Mouse (Mus musculus) G1E (cell line): ENCODE results near the gene Zfp109. TPM values are rescaled to one million over a fixed set of nuclear protein-coding genes. Genes with fewer than 3 reads are reported as not detected.

Experiments
- ATAC-seq: 2 replicates; pipeline ENCODE4 v1.8.0; 2016; ENCODE audit warnings: mild to moderate bottlenecking; ENCODE audit not compliant: insufficient number of reproducible peaks, poor library complexity, low FRiP score, severe bottlenecking; ENCODE audit errors: extremely low read depth
- DNase-seq: peaks from one replicate; pipeline ENCODE4 v3.0.0; 2012; ENCODE audit warnings: low spot score
- H3K27me3 ChIP-seq: 2 replicates; pipeline ENCODE4 v1.6.1; 2012; ENCODE audit warnings: mild to moderate bottlenecking, low read length, inconsistent platforms; ENCODE audit not compliant: insufficient read depth
- H3K36me3 ChIP-seq: replicated peaks from 2 replicates; pipeline ENCODE3; 2012; ENCODE audit warnings: mild to moderate bottlenecking, inconsistent platforms
- H3K4me1 ChIP-seq: 2 replicates; pipeline ENCODE4 v1.6.1; 2012; ENCODE audit warnings: low read depth, low read length, inconsistent platforms, mixed read lengths; ENCODE audit not compliant: insufficient read depth
- H3K4me3 ChIP-seq: 2 replicates; pipeline ENCODE4 v1.5.1; 2012; ENCODE audit warnings: low read depth, mild to moderate bottlenecking, inconsistent platforms, low read length, moderate library complexity, mixed read lengths
- H3K9me3 ChIP-seq: replicated peaks from 2 replicates; pipeline ENCODE4 v1.6.1; 2012; ENCODE audit warnings: inconsistent platforms
- CTCF ChIP-seq: IDR thresholded peaks from 2 replicates; pipeline ENCODE4 v1.5.1; 2012; ENCODE audit warnings: low read depth, low read length, inconsistent platforms, mixed read lengths
- GATA1 ChIP-seq: IDR thresholded peaks from 2 replicates; pipeline ENCODE4 v1.6.1; 2012; ENCODE audit warnings: borderline replicate concordance, low read length, inconsistent platforms, mixed read lengths
- GATA2 ChIP-seq: IDR thresholded peaks from 2 replicates; pipeline ENCODE4 v1.6.1; 2012; ENCODE audit warnings: low read depth, low read length, inconsistent platforms, borderline replicate concordance
- POLR2AphosphoS5 ChIP-seq: IDR thresholded peaks from 2 replicates; pipeline ENCODE4 v1.6.1; 2012; ENCODE audit warnings: low read depth, low read length, inconsistent platforms; ENCODE audit not compliant: insufficient replicate concordance
- TAL1 ChIP-seq: conservative IDR thresholded peaks from 2 replicates; pipeline ENCODE4 v1.6.1; 2012; ENCODE audit warnings: low read depth, low read length, inconsistent platforms, mixed read lengths
- polyA plus RNA-seq: library from polyadenylated mRNA; stranded (reverse); fragments of >175 nt; gene quantifications from 2 replicates; pipeline ENCODE4 v1.2.3, GENCODE M21; 2012
- total RNA-seq, 2 experiments: library from RNA; stranded (forward) in 1 of 2; stranded (reverse) in 1 of 2; fragments of 200-1000 nt in 1 of 2; fragments of >200 nt in 1 of 2; fragmentation: Nextera tagmentation in 1 of 2; gene quantifications; 2 replicates each; pipeline ENCODE4 v1.2.3; 2014 to 2017

Gene Zfp109
- total and polyA plus RNA-seq, 3 experiments, result 0.25 to 1.7 (median 1.3) TPM

DNA sequence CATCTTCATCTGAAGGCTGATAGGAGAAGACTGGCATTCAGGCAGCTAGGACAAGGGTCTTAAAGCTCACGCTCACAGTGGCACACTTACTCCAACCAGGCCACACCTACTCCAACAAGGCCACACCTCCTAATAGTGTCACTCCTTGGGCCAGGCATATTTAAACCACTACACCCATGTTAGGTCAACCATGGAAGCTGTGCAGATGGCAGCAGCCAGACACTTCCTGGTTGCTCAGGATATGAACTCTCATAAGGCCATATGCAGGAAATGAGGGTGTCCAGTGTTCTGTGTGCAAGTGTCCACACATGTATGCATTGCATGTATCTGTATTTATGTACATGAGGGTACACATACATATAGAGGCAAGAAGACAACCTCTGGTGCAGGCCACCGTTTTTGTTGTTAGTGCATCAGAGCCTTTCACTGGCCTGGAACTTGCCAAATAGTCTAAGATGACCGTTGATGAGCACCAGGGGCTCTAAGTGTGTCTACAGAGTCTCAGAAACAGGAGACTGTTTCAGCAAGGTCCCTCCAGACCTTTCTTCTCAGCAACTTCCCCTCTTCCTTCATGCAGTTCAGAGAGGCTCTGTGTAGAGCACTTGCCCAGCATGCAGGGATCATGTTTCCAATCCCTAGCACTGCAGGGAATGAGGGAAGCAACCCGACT is 48.3 kb downstream of the Zfp109 start:
- no peaks in the 10 kb centered on the region for H3K4me1 ChIP-seq

DNA sequence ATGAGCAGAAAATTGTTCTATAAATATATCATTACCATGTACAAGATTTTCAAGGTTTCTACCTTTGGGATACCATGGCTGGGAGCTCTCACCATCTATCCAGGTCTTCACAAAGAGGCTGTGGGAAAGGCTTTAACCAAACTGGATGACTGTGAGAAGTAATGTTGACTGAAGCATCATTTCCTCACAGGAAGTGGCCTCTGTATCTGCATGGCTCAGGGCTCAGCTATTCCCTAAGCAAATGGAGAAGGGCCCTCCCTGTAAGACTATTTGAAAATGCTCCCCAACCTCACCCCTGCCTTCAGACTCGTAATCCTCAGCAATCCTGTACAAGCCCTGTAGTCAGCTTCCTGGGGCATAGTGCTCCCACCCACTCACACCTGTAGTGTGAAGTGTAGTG is 49.7 kb downstream of the Zfp109 start:
- no peaks in the 10 kb centered on the region for H3K9me3 ChIP-seq
- ATAC-seq (no peak), DNase-seq (no peak)
- H3K4me1 ChIP-seq, result no peaks in the 10 kb centered on the region
- no peak overlapping the region for H3K4me3 ChIP-seq
- H3K36me3 ChIP-seq, result no peaks in the 10 kb centered on the region
- TF ChIP-seq TAL1, result no peak
- H3K27me3 ChIP-seq, result no peaks in the 10 kb centered on the region

More for the DNA sequence above, 48.3 kb downstream of the Zfp109 start:
- Histone ChIP-seq H3K4me3 (no peak overlapping the region), H3K9me3 (no peaks in the 10 kb centered on the region), H3K27me3 (no peaks in the 10 kb centered on the region), H3K36me3 (no peaks in the 10 kb centered on the region)
- no peak for DNase-seq
- ATAC-seq, result no peak
- TF ChIP-seq GATA2 (no peak), CTCF (no peak), POLR2AphosphoS5 (no peak), GATA1 (no peak), TAL1 (no peak)

Other genes with a start within 250 kb of the Zfp109 start
- gene V1rd19, start 235.9 kb downstream of the Zfp109 start, total RNA-seq (2014; fragmentation: Nextera tagmentation), result not detected in 2 replicates
- 0.23 TPM in 1 of 2 replicates, not detected in the other for gene V1rd19, start 235.9 kb downstream of the Zfp109 start, total RNA-seq (2017)
- gene V1rd19, start 235.9 kb downstream of the Zfp109 start, polyA plus RNA-seq, result not detected in 2 replicates
- not detected in 2 replicates for gene Vmn1r183, start 184.3 kb downstream of the Zfp109 start, total RNA-seq (2014; fragmentation: Nextera tagmentation)
- gene Vmn1r183, start 184.3 kb downstream of the Zfp109 start, total RNA-seq (2017), result 0.06 and 0.11 TPM in 2 replicates
- gene Vmn1r183, start 184.3 kb downstream of the Zfp109 start, polyA plus RNA-seq, result not detected in 2 replicates
- 18.7 and 19.2 TPM in 2 replicates for gene Zfp180, start 155.6 kb downstream of the Zfp109 start, total RNA-seq (2014; fragmentation: Nextera tagmentation)
- 13.9 and 16.1 TPM in 2 replicates for gene Zfp180, start 155.6 kb downstream of the Zfp109 start, total RNA-seq (2017)
- 16.0 and 16.2 TPM in 2 replicates for gene Zfp180, start 155.6 kb downstream of the Zfp109 start, polyA plus RNA-seq
- gene Zfp112, start 125.2 kb downstream of the Zfp109 start, total RNA-seq (2014; fragmentation: Nextera tagmentation), result 1.0 TPM in 1 of 2 replicates, not detected in the other
- 0.22 and 0.46 TPM in 2 replicates for gene Zfp112, start 125.2 kb downstream of the Zfp109 start, total RNA-seq (2017)
- 0.05 and 0.11 TPM in 2 replicates for gene Zfp112, start 125.2 kb downstream of the Zfp109 start, polyA plus RNA-seq
- gene Zfp235, start 103.4 kb downstream of the Zfp109 start, total RNA-seq (2014; fragmentation: Nextera tagmentation), result 12.7 and 16.6 TPM in 2 replicates
- 6.6 and 7.9 TPM in 2 replicates for gene Zfp235, start 103.4 kb downstream of the Zfp109 start, total RNA-seq (2017)
- gene Zfp235, start 103.4 kb downstream of the Zfp109 start, polyA plus RNA-seq, result 0.99 and 1.5 TPM in 2 replicates
- gene Zfp114, start 62.5 kb downstream of the Zfp109 start, total RNA-seq (2014; fragmentation: Nextera tagmentation), result not detected in 2 replicates
- 0.05 TPM in 1 of 2 replicates, not detected in the other for gene Zfp114, start 62.5 kb downstream of the Zfp109 start, total RNA-seq (2017)
- not detected in 2 replicates for gene Zfp114, start 62.5 kb downstream of the Zfp109 start, polyA plus RNA-seq
- gene Zfp111, start 26.1 kb downstream of the Zfp109 start, total RNA-seq (2014; fragmentation: Nextera tagmentation), result 0.63 and 1.4 TPM in 2 replicates
- gene Zfp111, start 26.1 kb downstream of the Zfp109 start, total RNA-seq (2017), result 0.46 and 0.82 TPM in 2 replicates
- gene Zfp111, start 26.1 kb downstream of the Zfp109 start, polyA plus RNA-seq, result 0.24 and 0.32 TPM in 2 replicates
- 0.30 TPM in 1 of 2 replicates, not detected in the other for gene Zfp108, start 17.2 kb upstream of the Zfp109 start, total RNA-seq (2014; fragmentation: Nextera tagmentation)
- 0.17 and 0.22 TPM in 2 replicates for gene Zfp108, start 17.2 kb upstream of the Zfp109 start, total RNA-seq (2017)
- gene Zfp108, start 17.2 kb upstream of the Zfp109 start, polyA plus RNA-seq, result not detected in 2 replicates
- gene Zfp93, start 32.9 kb upstream of the Zfp109 start, total RNA-seq (2014; fragmentation: Nextera tagmentation), result 1.9 and 2.4 TPM in 2 replicates
- 2.3 and 2.4 TPM in 2 replicates for gene Zfp93, start 32.9 kb upstream of the Zfp109 start, total RNA-seq (2017)
- gene Zfp93, start 32.9 kb upstream of the Zfp109 start, polyA plus RNA-seq, result 0.36 and 0.79 TPM in 2 replicates
- gene Zfp61, start 63.7 kb upstream of the Zfp109 start, total RNA-seq (2014; fragmentation: Nextera tagmentation), result 14.7 and 19.0 TPM in 2 replicates
- gene Zfp61, start 63.7 kb upstream of the Zfp109 start, total RNA-seq (2017), result 21.5 and 23.2 TPM in 2 replicates
- 3.9 and 5.0 TPM in 2 replicates for gene Zfp61, start 63.7 kb upstream of the Zfp109 start, polyA plus RNA-seq
- gene Zfp94, start 79.1 kb upstream of the Zfp109 start, total RNA-seq (2014; fragmentation: Nextera tagmentation), result 8.9 and 12.5 TPM in 2 replicates
- gene Zfp94, start 79.1 kb upstream of the Zfp109 start, total RNA-seq (2017), result 5.4 and 6.0 TPM in 2 replicates
- 3.1 and 3.5 TPM in 2 replicates for gene Zfp94, start 79.1 kb upstream of the Zfp109 start, polyA plus RNA-seq
- not detected in 2 replicates for gene Tescl, start 96.4 kb upstream of the Zfp109 start, total RNA-seq (2014; fragmentation: Nextera tagmentation)
- gene Tescl, start 96.4 kb upstream of the Zfp109 start, total RNA-seq (2017), result not detected in 2 replicates
- not detected in 2 replicates for gene Tescl, start 96.4 kb upstream of the Zfp109 start, polyA plus RNA-seq
- not detected in 2 replicates for gene Lypd5, start 111.6 kb upstream of the Zfp109 start, total RNA-seq (2014; fragmentation: Nextera tagmentation)
- gene Lypd5, start 111.6 kb upstream of the Zfp109 start, total RNA-seq (2017), result not detected in 2 replicates
- not detected in 2 replicates for gene Lypd5, start 111.6 kb upstream of the Zfp109 start, polyA plus RNA-seq
- 14.0 and 40.3 TPM in 2 replicates for gene Kcnn4, start 132.7 kb upstream of the Zfp109 start, total RNA-seq (2014; fragmentation: Nextera tagmentation)
- 20.4 and 22.9 TPM in 2 replicates for gene Kcnn4, start 132.7 kb upstream of the Zfp109 start, total RNA-seq (2017)
- 66.2 and 70.4 TPM in 2 replicates for gene Kcnn4, start 132.7 kb upstream of the Zfp109 start, polyA plus RNA-seq
- 21.7 and 77.3 TPM in 2 replicates for gene Smg9, start 162.1 kb upstream of the Zfp109 start, total RNA-seq (2014; fragmentation: Nextera tagmentation)
- 16.1 and 19.1 TPM in 2 replicates for gene Smg9, start 162.1 kb upstream of the Zfp109 start, total RNA-seq (2017)
- gene Smg9, start 162.1 kb upstream of the Zfp109 start, polyA plus RNA-seq, result 61.5 and 67.4 TPM in 2 replicates
- 2.0 TPM in 1 of 2 replicates, not detected in the other for gene Irgc1, start 214.7 kb upstream of the Zfp109 start, total RNA-seq (2014; fragmentation: Nextera tagmentation)
- gene Irgc1, start 214.7 kb upstream of the Zfp109 start, total RNA-seq (2017), result 0.33 TPM in 1 of 2 replicates, not detected in the other
- gene Irgc1, start 214.7 kb upstream of the Zfp109 start, polyA plus RNA-seq, result 0.06 and 0.09 TPM in 2 replicates
- not detected in 2 replicates for gene Plaur, start 224.9 kb upstream of the Zfp109 start, total RNA-seq (2014; fragmentation: Nextera tagmentation)
- 0.11 and 0.17 TPM in 2 replicates for gene Plaur, start 224.9 kb upstream of the Zfp109 start, total RNA-seq (2017)
- gene Plaur, start 224.9 kb upstream of the Zfp109 start, polyA plus RNA-seq, result 0.11 and 0.17 TPM in 2 replicates
- not detected in 2 replicates for gene Cadm4, start 244.5 kb upstream of the Zfp109 start, total RNA-seq (2014; fragmentation: Nextera tagmentation)
- gene Cadm4, start 244.5 kb upstream of the Zfp109 start, total RNA-seq (2017), result 0.06 TPM in 1 of 2 replicates, not detected in the other
- 0.02 and 0.16 TPM in 2 replicates for gene Cadm4, start 244.5 kb upstream of the Zfp109 start, polyA plus RNA-seq